Mouse (Mus musculus) olfactory bulb, adult 2 months (tissue): ENCODE measurements around the gene Spns2. TPM values are rescaled to one million over a fixed set of nuclear protein-coding genes. Genes with fewer than 3 reads are reported as not detected.
"Not testable (repeated sequence)": the region's sequence is repeated elsewhere in the genome, so short reads cannot be mapped to it uniquely, and the experiment has no call there.

Experiments used
- H3K27ac ChIP-seq: fragments of 200-500 bp; 2 replicates; pipeline ENCODE4 v1.5.1; 2012; ENCODE audit warnings: low read depth, low read length; ENCODE audit not compliant: insufficient read depth
- H3K4me1 ChIP-seq: fragments of 200-500 bp; 2 replicates; pipeline ENCODE4 v1.6.1; 2012; ENCODE audit warnings: low read length; ENCODE audit not compliant: control insufficient read depth, insufficient read depth
- H3K4me3 ChIP-seq: fragments of 200-500 bp; 2 replicates; pipeline ENCODE4 v1.5.1; 2012; ENCODE audit warnings: mild to moderate bottlenecking, low read depth, low read length, moderate library complexity; ENCODE audit not compliant: insufficient read depth
- CTCF ChIP-seq: fragments of 200-500 bp; IDR thresholded peaks from 2 replicates; pipeline ENCODE4 v1.5.1; 2012; ENCODE audit warnings: low read depth, mild to moderate bottlenecking, low read length, moderate library complexity; ENCODE audit not compliant: insufficient read depth
- POLR2A ChIP-seq: fragments of 200-500 bp; IDR thresholded peaks from 2 replicates; pipeline ENCODE4 v1.6.1; 2012; ENCODE audit warnings: mild to moderate bottlenecking, low read depth, low read length, moderate library complexity; ENCODE audit not compliant: insufficient read depth
- WGBS: fragments of 180-500 bp; shearing (Covaris S2); methylation state at CpG from one replicate; pipeline ENCODE4 v1.1.7; 2018; 5-methylcytosine and 5-hydroxymethylcytosine counted together
- polyA plus RNA-seq: library from polyadenylated mRNA; stranded (reverse); fragments of >200 nt; gene quantifications from 2 replicates; pipeline ENCODE4 v1.2.4, GENCODE M21; 2012; ENCODE audit warnings: low replicate concordance; ENCODE audit not compliant: missing spikeins, insufficient read depth, insufficient read length

The Spns2 gene
- polyA plus RNA-seq, 1 experiment = not detected

GRCm38 (mm10) chr11:72436271-72436670, 53.4 kb downstream of the Spns2 start:
- TF ChIP-seq CTCF = no peak
- TF ChIP-seq POLR2A = no peak
- Histone ChIP-seq H3K4me3 (no peak overlapping the region), H3K27ac (no peak overlapping the region), H3K4me1 (peaks cover 18% of the 10 kb centered on the region)
- 56% methylated on average over 5 of the region's 5 CpGs for WGBS

GRCm38 (mm10) chr11:72435694-72436045, 54.0 kb downstream of the Spns2 start:
- peaks cover 18% of the 10 kb centered on the region for H3K4me1 ChIP-seq
- H3K27ac ChIP-seq = no peak overlapping the region
- TF ChIP-seq CTCF (no peak), POLR2A (no peak)
- WGBS = 44% methylated on average over 2 of the region's 2 CpGs
- no peak overlapping the region for H3K4me3 ChIP-seq

GRCm38 (mm10) chr11:72434963-72435693, 54.6 kb downstream of the Spns2 start, which contains the start of gene Ggt6:
TSS of gene Ggt6 (plus strand) at chr11:72435526.
- Histone ChIP-seq H3K4me1 (peaks cover 18% of the 10 kb centered on the region), H3K4me3 (no peak within 1 kb of the TSS), H3K27ac (no peak within 1 kb of the TSS)
- TF ChIP-seq CTCF (no peak), POLR2A (no peak)
- 71% methylated on average over 11 of the region's 11 CpGs for WGBS

- not testable (repeated sequence) for H3K27ac ChIP-seq, H3K4me3 ChIP-seq, H3K4me1 ChIP-seq
- 67% methylated on average over 9 of the region's 9 CpGs for WGBS
Measured at GRCm38 (mm10) chr11:72430311-72431068, 59.2 kb downstream of the Spns2 start.

- no peak overlapping the region for H3K27ac ChIP-seq
- TF ChIP-seq CTCF = peak; percentile 38; the same call in 1 of the 2 replicates
- no peak for TF ChIP-seq POLR2A
- 38% methylated on average over 7 of the region's 7 CpGs for WGBS
- no peak overlapping the region for H3K4me3 ChIP-seq
- H3K4me1 ChIP-seq = no peaks in the 10 kb centered on the region
Measured at GRCm38 (mm10) chr11:72429288-72429690, 60.4 kb downstream of the Spns2 start.

- H3K4me1 ChIP-seq = no peaks in the 10 kb centered on the region
- 0% methylated on average over 5 of the region's 5 CpGs for WGBS
- TF ChIP-seq POLR2A = no peak
- no peak for TF ChIP-seq CTCF
Measured at GRCm38 (mm10) chr11:72428694-72429093, 61.0 kb downstream of the Spns2 start.

GRCm38 (mm10) chr11:72426884-72427283, 62.8 kb downstream of the Spns2 start:
- TF ChIP-seq CTCF (no peak), POLR2A (no peak)
- no peak overlapping the region for H3K27ac ChIP-seq
- H3K4me1 ChIP-seq = no peaks in the 10 kb centered on the region
- H3K4me3 ChIP-seq = no peak overlapping the region

More at GRCm38 (mm10) chr11:72428694-72429093, 61.0 kb downstream of the Spns2 start:
- Histone ChIP-seq H3K4me3 (no peak overlapping the region), H3K27ac (no peak overlapping the region)

GRCm38 (mm10) chr11:72425201-72425600, 64.5 kb downstream of the Spns2 start:
- no peak overlapping the region for H3K27ac ChIP-seq
- TF ChIP-seq CTCF (no peak), POLR2A (no peak)
- no peaks in the 10 kb centered on the region for H3K4me1 ChIP-seq
- H3K4me3 ChIP-seq = no peak overlapping the region

GRCm38 (mm10) chr11:72423686-72424085, 66.0 kb downstream of the Spns2 start:
- WGBS = 93% methylated on average over 4 of the region's 4 CpGs
- H3K27ac ChIP-seq = no peak overlapping the region

More at GRCm38 (mm10) chr11:72423686-72424085, 66.0 kb downstream of the Spns2 start:
- TF ChIP-seq CTCF = no peak
- no peak for TF ChIP-seq POLR2A
- Histone ChIP-seq H3K4me1 (no peaks in the 10 kb centered on the region), H3K4me3 (no peak overlapping the region)
